Mouse (Mus musculus) MN1 (cell line): ENCODE results near the gene Plcl2.
"Not testable (repeated sequence)": the region's sequence is repeated elsewhere in the genome, so short reads cannot be mapped to it uniquely, and the experiment has no call there.

ENCODE experiments used
- DNase-seq: peaks from one replicate; pipeline ENCODE4 v3.0.0-alpha.2; 2016; ENCODE audit warnings: low spot score

Gene Plcl2

DNA sequence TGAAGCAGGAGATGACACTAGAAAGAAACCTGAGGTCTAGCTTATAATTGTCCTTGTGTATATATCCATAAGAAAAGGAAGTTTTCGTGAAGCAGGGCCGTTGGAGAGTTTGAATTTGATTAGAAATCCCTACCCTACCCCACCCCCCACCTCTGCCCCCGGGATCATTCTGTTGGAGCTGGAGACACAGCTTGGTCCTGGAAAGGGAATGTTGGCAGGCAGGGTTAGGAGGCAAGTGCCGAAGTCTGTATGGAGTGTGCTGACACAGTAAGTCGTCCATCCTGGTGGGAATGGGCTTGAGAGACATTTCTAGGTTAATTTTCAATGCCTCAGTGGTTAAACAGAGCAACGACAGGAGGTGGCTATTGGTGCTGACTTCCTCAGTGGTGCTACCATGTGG, 8.4 kb upstream of the Plcl2 start:
- DNase-seq, result no peak

DNA sequence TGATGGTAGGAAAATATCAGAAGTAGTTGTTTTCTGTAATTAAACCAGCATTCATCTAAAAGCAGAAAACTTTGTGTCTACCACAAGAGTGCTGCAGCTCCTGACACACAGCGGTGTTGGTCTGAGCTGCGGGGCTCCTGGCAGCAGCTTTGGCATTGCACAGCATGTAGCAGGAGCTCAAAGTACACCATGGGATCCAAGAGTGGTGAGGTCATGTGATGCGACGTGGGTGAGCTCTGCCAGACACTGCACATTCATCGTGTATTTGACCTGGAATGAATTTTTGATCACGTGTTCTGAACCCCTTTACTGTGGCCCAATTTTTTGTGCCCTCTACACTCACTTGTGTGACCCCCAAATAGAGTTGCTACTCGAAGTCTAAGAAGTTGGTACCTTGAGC, 6.1 kb upstream of the Plcl2 start:
- DNase-seq, result no peak

DNA sequence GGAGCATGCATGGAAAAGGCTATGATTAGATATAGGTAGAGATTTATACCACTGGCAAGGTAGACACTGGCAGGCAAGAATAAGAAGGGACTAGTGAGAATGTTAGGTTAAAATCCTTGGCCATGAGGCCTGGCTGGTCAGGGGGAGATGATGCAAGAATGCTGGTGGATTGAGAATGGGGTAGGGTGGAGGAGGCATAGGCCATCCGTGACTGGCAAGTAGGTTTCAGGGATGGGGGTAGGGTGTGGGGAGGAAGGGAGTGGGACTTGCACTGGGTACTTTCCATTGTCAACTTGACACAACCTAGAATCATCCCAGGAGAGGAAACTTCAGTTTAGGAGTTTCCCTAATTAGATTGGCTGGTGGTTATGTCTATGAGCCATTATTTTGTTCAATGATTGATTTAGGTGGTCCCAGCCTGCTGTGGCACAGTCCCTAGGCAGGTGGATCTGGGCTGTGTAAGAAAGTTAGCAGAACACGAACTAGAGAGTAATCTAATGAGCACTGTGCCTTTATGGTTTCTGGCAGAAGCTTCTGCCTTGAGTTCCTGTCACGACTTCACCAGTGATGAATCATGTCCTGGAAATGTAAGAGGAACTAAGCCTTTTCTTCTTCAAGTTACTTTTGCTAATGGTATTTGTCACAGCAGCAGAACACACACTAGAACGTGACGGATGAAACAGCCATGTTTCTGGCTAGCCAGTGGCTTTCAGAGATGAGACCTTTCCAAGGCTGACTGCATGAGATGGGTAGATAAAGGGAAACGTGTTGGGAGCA, 4.9 kb upstream of the Plcl2 start:
- DNase-seq, result peak; percentile 51

DNA sequence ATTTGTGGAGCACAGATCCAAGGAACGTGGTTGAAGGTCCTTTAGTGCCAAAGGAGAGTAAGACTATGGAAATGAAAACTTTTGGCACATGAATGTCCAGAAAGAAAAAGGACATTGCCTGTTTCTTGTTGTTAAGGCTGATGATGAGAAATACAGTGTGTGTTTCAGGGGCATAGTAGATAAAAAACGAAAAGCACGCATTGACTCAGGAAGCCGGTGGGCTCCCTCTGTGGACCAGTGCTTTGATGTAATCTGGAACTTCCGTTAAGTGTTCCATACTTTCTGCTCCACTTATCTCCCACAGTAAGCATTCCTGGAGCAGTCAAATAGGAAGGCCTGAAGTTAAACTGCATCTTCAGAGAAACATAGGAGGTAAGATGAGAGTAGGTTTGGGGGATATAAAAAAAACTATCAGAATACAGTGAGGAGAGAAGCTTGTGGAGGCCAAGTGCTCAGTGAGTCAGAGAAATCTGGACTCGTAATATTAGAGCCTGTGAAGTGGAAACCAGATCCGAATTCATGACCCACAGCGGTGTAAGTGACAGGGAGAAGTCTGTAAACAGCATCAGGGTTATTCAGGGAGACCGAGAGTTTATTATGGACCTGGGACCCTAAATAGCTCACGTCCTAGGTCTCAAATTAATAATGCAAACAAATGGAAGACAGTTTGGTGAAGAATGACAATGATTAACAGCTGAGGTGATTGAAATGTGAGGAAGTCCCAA, 3.1 kb upstream of the Plcl2 start:
- DNase-seq, result no peak

DNA sequence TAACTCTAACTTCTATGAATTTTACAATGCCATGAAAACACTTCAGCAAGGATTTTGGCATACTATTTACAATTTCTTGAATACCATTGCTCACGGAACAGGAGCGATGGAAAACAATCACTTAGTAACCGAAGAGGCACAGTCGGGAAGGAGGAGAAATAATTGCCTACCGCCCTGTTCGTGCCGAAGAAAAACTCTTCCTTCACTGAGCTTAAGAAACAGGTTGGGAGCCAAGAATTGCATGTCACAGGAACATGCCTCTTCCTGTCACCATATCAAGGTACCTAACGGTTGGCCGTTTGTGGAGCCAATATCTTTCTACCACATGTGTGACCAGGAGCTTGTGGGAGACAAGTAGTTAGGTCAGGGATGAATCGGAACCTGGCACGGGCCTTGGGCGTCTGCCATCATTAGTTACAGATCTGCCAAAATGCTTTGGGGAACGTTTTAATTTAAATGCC, 2.3 kb upstream of the Plcl2 start:
- DNase-seq, result no peak

DNA sequence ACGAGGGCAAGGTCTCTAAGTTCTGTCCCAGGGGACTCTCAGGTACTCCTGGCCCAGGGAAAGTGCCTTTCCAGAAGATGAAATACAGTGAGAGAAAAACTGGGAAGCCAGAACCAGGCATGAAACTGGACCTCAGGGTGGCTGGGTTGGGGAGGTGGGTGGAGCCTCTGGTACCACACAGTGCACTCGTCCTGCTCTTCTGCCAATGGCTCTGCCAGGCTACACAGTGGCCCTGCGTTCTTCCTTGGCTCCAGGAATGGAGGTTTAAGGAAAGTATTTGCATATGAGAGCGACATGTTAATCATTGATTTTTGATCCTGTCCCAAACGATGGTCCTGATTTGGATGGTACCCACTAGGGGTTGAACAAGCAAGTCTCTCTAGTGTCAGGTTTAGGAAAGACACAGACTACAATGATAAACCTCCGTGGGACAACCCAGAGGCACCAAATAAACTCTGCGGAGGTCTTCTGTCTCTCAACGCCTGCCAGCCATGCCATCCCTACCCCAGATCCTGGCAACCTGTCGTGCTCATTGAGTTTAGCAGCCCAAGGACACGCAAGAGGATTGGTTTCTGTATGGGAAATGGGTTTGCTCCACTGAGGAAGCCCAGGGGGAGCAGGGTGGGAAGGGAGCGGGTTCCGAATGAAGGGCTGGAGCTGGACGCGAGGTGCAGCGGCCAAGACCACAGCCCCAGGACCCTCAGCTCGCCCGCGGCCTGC, 988 bp upstream of the Plcl2 start:
- no peak for DNase-seq

DNA sequence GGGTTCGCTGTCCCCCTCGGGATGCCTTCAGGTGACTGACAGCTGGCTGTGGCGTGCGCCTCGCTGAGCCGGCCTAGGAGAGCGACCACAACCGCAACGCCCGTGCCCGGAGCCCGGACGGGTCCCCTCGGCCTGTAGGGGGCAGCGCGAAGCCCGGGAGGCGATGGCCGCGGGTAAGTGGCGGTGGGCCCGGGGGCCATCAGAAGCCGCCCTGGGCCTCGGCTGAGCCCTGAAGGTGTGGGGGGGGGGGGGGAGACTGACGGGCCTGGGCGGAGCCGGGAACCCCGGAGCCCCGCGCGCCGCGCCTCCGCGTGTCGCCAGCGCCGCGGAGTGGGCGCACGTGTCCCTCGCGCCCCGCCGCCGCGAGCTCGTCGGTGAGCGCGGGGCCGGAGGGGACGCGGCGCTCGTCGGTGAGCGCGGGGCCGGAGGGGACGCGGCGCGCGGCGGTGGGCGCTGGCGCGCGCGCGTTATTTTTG, 390 bp upstream of the Plcl2 start:
- peak; percentile 87 for DNase-seq

DNA sequence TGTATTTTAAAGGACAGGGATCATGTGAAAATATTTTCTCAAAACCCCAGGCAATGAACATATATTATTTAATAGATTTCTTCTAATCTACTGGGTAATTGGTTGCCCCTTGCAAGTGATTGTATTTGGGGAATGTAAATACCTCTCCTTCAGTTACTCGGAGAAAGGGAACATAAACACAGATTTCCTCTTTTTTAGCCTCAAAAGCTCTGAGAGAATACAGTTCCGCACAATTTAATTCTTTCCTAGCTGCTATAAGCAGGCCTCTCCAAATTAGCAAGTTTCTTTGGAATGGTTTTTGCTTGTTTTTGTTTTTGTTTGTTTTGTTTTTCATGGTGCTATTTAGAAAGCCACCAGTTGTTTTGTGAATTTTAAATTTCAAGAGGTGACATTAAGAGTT, 1.1 kb downstream of the Plcl2 start:
- DNase-seq, result no peak

DNA sequence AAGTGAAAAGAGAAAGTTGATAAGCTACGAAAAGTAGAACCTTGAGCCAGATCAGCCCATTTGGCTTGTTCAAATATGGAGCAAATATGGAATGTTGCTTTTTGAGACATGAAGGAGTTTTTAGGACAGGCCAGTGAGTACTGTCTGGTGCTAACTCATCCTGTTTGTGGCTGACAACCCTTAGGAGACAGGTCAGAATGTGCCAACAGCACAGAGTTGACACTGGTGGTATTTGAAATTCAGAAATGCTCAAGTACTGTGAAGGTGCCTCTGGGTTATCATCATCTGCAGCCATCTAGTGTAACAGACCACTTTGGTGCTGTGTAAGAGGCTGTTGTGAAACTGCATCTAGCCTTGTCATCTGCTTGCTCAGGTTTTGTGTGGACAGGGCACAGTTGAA, 1.5 kb downstream of the Plcl2 start:
- DNase-seq, result no peak

DNA sequence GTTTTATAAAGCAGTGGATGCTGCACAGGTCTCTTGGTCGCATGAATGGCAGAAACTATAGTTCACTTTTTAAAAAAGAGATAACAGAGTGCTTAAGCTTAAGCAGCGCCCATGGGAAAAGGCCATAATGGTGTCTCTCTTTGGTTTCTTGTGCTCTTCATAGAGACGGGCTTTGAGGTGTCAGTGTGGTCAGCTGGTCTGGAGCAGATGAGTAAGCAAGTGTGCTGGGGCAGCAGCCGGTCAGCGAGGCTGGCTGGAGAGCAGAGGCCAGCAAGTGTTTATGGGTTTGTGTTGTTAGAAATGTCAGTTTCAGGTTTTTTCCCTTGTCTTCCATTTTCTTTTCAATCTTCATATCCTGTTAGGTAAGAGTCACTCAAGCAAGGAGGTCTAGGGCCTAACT, 3.0 kb downstream of the Plcl2 start:
- no peak for DNase-seq

DNA sequence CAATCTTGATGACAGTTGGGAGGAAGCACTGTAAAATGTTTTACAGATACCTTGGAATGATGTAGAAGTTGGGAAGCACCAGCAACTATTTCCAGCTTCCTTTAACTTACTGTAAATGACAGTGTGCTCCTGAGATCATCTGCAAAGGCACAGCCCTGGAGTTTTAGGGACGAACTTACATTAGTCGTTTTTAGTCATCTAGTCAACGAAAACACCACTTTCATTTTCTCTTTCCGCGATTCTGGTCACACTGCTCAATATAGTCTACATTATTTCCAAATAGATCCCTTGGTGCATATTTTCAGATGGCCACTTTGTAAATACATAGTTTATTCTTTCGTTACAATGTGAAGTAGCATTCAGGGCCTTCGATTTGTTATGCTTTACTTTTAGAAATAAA, 3.6 kb downstream of the Plcl2 start:
- no peak for DNase-seq

DNA sequence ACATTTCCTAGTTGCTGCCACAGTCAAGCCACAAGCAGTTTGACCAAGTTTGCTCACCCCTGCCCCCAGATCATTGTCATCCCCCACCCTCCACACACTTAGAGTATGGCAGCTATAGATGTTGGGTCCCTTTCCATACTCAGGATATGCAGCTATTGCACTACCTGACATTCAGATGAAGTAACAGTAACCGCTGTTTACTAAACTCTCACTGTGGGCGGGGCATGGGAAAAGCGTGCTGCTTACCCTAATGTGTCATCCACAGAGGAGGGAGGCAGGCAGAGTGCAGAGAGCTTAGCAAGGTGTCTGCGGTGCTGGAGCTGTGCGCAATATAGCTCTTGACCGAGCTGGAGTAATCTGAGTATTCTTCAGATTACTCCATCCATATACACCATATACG, 4.2 kb downstream of the Plcl2 start:
- no peak for DNase-seq

DNA sequence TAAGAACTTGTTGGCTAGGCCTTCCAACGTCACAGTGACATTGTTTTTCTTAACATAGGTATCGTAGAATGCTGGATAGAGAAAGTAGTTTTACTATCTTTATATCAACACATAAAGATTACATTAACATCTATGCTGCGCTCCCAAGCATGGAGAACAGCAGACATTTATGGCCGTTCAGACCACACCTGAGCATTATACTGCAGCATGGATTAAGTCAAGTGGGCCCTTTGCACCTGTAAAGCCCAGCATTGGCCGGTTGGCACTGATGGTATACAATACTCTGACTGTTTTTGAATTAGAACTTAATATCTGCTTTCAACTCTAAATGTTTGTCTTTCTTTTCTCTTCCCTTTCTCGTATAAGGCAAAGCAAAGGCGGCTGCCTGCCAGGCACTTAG, 4.8 kb downstream of the Plcl2 start:
- DNase-seq, result no peak

DNA sequence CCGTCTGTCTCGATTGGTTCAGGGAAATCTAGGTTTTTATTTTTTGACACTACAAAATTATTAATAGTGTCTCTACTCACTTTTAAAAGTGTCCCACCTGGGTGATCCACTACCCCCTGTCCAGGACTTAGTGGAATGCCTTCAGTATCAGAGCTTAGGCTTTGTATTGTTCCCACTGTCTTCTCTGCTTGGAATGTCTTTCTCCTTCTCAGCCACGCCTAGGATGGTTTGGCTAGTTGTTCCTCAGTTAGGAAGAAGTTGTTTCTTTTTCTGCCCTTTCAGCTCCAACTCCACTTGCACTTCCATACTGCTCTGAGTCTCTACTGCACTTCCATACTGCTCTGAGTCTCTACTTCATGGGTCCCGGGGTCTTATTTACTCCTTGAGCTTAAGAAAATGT, 6.7 kb downstream of the Plcl2 start:
- DNase-seq, result no peak

DNA sequence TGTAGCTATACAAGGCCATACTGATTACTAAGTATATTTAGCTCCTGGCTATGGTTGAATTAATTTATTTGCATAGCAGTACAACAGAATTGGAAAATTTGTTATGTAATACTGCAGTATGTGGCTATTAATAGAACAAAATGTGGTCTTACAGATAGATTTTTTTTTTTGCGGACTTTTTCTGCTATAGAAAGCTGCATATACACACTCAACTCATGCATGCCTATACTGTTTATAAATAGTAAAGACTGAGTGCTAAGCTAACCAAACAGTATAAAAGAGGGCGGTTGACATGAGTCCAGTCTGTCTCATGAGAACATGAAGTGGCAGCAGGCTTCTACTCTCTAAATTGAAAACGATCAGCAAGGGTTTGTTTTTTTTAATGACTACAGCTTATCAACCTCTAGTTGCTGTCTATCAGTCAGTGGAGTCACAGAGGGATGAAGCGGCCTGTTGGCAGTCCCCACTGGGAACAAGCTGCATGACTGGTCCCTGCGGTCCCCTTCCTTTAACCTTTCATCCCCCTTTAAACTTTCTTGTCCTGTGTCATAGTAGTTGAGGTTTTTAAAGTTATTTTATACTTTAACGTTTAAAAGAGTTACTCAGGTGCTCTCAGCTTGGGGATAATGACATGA, 8.7 kb downstream of the Plcl2 start:
- DNase-seq, result no peak

DNA sequence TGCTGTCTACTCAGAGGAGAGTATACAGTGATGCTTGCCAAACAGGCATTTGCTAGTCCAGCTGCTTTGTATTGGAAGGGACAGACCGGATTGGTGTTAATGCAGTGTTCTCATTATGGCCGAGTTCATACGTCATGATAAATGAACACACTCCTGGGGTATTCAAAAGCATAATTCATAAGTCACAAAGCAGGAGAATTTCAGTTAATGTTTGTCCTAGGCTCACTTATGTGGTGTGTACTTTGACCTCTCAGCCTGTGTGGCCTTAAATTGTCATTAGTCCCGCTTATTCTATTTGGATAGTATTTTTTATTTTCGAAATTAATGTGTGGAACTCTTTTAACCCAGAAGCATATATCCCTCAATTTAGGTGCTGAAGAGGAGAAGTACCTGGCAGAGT, 10.4 kb downstream of the Plcl2 start:
- no peak for DNase-seq

DNA sequence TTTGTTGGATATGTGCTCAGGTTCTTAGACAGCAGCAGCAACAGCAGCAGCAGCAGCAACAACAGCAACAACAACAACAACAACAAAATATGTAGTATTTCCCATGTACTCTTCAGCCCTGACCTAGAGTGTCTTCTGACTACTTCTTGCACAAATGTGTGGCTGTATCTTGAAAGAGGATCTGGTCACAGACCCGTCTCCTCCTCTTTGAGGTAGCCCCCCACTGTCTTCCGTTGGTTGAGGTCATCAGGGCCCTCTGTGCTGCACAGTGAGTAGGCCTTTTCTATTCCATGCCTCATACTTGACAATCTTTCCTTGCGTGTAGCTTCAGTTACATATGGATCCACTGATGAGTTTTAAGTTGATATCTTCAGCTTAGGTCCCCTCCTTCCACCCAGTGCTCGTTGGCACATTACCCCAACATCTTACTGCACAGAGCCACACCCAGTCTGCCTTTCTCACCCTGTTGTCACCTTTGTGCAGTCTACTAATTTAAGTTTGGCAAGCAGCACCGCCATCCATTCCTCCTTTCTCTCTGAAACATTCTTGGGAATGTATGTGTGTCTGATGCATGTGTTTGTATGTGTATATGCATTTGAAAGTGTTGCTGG, 13.4 kb downstream of the Plcl2 start:
- DNase-seq, result no peak

DNA sequence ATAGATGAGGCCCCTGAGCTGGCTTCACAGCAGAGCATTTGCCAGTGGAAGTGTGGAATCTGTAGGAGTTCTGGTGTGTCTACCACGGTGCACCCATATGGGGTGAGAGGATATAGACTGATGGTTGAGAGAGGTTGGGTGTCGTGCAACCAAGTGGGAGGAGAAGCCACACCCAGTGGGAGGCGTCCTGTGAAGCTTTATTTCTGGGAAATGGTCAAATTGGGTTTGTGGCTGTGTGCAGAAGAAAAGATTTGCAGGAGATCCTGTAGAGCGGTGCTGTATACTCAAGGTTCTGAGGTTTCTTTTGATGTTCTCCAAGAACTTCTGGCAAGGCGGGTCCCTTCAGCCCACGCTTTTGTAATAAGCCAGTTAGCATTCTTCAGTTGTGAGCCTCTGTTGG, 15.8 kb downstream of the Plcl2 start:
- no peak for DNase-seq

DNA sequence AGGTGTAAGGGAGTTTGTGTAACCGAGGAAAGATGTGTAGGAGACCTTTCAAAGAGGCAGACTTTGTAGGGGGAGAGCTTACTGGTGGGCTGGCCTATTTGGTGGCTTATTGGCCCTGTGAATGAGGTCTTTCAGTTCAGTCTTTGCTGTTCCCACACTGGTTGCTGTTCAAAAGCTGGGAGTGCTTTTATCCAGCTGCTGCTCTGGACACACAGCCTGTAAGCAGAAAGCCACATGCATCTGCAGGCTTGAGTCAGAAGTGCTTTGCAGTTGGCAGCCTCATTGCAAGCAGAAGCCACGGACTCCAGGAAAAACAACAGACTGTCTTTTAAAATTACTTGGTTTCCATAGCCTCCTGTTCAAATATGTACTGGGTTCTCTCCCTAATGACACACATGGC, 16.6 kb downstream of the Plcl2 start:
- no peak for DNase-seq

DNA sequence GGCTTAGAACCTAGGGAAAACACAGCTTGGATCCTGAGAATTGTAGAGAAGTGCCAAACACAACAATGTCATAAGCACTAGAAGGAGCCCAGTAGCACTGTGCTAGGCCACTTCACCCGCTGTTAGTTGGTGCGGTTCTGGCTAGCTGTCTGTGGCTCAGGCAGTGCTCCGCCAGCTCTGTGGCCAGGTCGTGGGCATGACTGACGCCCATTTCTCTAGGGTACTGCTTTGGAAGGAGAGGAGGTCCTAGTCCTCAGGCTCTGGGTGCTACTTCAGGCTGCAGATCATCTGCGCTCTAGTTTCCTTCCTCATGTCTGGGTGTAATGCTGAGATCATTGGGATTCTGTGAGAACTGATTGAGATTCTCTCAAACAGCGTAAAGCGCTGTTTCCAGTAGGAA, 20.9 kb downstream of the Plcl2 start:
- DNase-seq, result no peak

DNA sequence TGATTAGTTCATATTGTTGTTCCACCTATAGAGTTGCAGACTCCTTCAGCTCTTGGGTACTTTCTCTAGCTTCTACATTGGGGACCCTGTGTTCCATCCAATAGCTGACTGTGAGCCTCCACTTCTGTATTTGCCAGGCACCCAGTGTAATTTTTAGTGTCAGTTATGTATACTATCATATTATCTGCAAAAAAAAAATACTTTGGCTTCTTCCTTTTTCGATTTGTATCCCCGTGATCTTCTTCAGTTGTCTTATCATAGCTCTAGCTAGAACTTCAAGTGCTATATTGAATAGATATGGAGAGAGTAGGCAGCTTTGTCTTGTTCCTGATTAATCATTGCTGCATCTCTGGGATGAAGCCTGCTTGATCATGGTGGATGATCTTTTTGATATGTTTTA, 25.7 kb downstream of the Plcl2 start:
- DNase-seq, result not testable (repeated sequence)
